Comparison of ENCODE assay signal across 13 mouse cellular contexts in the genomic region with DNA sequence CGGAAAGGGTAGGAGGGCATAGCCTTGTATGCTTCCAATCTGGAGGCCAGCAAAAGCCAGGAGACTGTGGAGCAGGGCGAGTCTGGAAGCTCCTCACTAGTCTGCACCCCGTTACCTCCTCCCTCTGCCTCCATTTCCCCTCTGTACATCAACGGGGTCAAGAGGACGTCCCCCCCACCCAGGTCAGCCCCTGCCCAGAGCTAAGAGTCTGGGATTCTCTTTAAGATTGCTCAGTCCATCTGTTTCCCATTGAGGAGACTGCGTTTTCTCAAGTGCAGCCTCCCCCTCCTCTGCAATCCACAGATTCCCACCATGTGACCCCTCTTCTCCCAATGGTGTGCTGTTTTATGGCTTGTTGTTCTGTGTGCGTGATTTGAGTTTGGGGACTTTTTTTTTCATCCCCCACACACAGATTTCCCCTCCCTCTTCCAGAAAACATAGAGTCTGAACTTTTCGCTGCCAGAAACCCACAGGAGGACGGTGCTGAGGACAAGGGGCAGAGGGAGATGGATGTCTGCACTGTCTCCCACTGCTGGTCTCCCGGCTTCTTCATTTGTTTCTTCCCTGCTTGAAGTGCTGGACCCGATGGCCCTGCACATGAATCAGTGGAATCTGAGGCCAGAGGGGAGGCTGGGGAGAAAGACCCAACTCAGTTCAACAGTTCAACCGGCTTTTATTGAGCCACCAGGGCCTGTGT.
A peak's percentile ranks its signal among the peaks of the same experiment; 100 is the strongest.
DNase-seq lines count a peak whose midpoint lies in the region; ATAC-seq and TF ChIP-seq lines count a peak whose summit lies in the region.
"Had no signal": no experiment of that assay in that cellular context is flagged by ENCODE, and none has a peak within 500 bp of the region (broad histone marks: within the 10 kb centered on the region; RNA-seq: fewer than 3 reads in every experiment).

No protein-coding gene starts in this region.

- ATAC-seq in hindbrain, embryonic 13.5 days (ENCODE audit: low FRiP score) = no peak
- ATAC-seq in intestine, embryonic 15.5 days = peak; percentile 51; the same call in 1 of the 2 replicates
- ATAC-seq in neural tube, embryonic 12.5 days (ENCODE audit: low FRiP score, low read depth) = peak; percentile 61; the same call in 1 of the 2 replicates
- ATAC-seq: liver, postnatal 0 days had no signal

- no peaks in the 10 kb centered on the region for H3K27me3 ChIP-seq in hindbrain, embryonic 10.5 days (ENCODE audit: insufficient read depth, poor library complexity, severe bottlenecking)
- H3K27me3 ChIP-seq in hindbrain, embryonic 13.5 days = peaks cover 14% of the 10 kb centered on the region; the same call in 1 of the 2 replicates
- no peaks in the 10 kb centered on the region for H3K27me3 ChIP-seq in intestine, embryonic 15.5 days (replicated peaks)
- no peaks in the 10 kb centered on the region; the same call in 1 of the 2 replicates for H3K27me3 ChIP-seq in neural tube, embryonic 12.5 days (replicated peaks)
- peaks cover 1% of the 10 kb centered on the region; the same call in 1 of the 2 replicates for H3K27me3 ChIP-seq in cerebellum, adult 2 months (ENCODE audit: control insufficient read depth, insufficient read depth, low read length)

- peak; percentile 25 for DNase-seq in hindbrain, embryonic 10.5 days (ENCODE audit: low spot score)
- DNase-seq in embryo, embryonic 9.5 days (ENCODE audit: extremely low spot score) = peak; percentile 56
- no peak for DNase-seq in frontal cortex, postnatal 14 days (ENCODE audit: low spot score in 2 of 2)
- no peak for DNase-seq in adrenal gland, postnatal 4 days (ENCODE audit: low spot score in 2 of 2)
- no peak for DNase-seq in cerebellum, adult 2 months
- DNase-seq: adrenal gland, postnatal 36 days; cerebellum, adult 11-12 months; kidney, postnatal 14 days; liver, postnatal 0 days had no signal

- peaks cover 24% of the 10 kb centered on the region for H3K4me1 ChIP-seq in hindbrain, embryonic 10.5 days (replicated peaks)
- peaks cover 21% of the 10 kb centered on the region for H3K4me1 ChIP-seq in hindbrain, embryonic 13.5 days (replicated peaks)
- 0 out of 2 replicates have a peak, but pooled peaks cover 2% of the 10 kb centered on the region for H3K4me1 ChIP-seq in intestine, embryonic 15.5 days (replicated peaks)
- peaks cover 16% of the 10 kb centered on the region for H3K4me1 ChIP-seq in neural tube, embryonic 12.5 days
- peaks cover 7% of the 10 kb centered on the region for H3K4me1 ChIP-seq in cerebellum, adult 2 months (ENCODE audit: control insufficient read depth, insufficient read depth, low read length)

- H3K36me3 ChIP-seq in hindbrain, embryonic 10.5 days = no peaks in the 10 kb centered on the region
- no peaks in the 10 kb centered on the region for H3K36me3 ChIP-seq in hindbrain, embryonic 13.5 days
- no peaks in the 10 kb centered on the region for H3K36me3 ChIP-seq in intestine, embryonic 15.5 days
- no peaks in the 10 kb centered on the region for H3K36me3 ChIP-seq in neural tube, embryonic 12.5 days

- 51% methylated on average over 12 of the region's 12 CpGs for WGBS in hindbrain, embryonic 10.5 days
- WGBS in hindbrain, embryonic 13.5 days = 43% methylated on average over 12 of the region's 12 CpGs
- 35% methylated on average over 12 of the region's 12 CpGs for WGBS in intestine, embryonic 15.5 days
- 30% methylated on average over 12 of the region's 12 CpGs for WGBS in neural tube, embryonic 12.5 days
- WGBS in cerebellum, adult 2 months = 71% methylated on average over 12 of the region's 12 CpGs

- no peak overlapping the region for H3K4me3 ChIP-seq in hindbrain, embryonic 10.5 days
- no peak overlapping the region for H3K4me3 ChIP-seq in hindbrain, embryonic 13.5 days
- H3K4me3 ChIP-seq in intestine, embryonic 15.5 days (replicated peaks) = no peak overlapping the region
- H3K4me3 ChIP-seq in neural tube, embryonic 12.5 days = no peak overlapping the region
- H3K4me3 ChIP-seq in cerebellum, adult 2 months (replicated peaks; ENCODE audit: insufficient read depth, low read depth, low read length) = no peak overlapping the region
- H3K4me3 ChIP-seq: heart, adult 2 months had no signal

- no peak for TF ChIP-seq CTCF in cerebellum, adult 2 months (IDR thresholded peaks at IDR 0.05; ENCODE audit: borderline replicate concordance, insufficient read depth, low read depth, low read length)

- H3K9ac ChIP-seq in hindbrain, embryonic 13.5 days = no peak overlapping the region
- H3K9ac ChIP-seq in intestine, embryonic 15.5 days = no peak overlapping the region
- H3K9ac ChIP-seq in neural tube, embryonic 12.5 days = no peak overlapping the region
- H3K9ac ChIP-seq: liver, postnatal 0 days had no signal

- TF ChIP-seq POLR2A in cerebellum, adult 2 months (IDR thresholded peaks at IDR 0.05; ENCODE audit: borderline replicate concordance, insufficient read depth, low read length) = no peak

- peak overlapping the region; percentile 60 for H3K27ac ChIP-seq in hindbrain, embryonic 10.5 days
- H3K27ac ChIP-seq in hindbrain, embryonic 13.5 days = no peak overlapping the region
- H3K27ac ChIP-seq in intestine, embryonic 15.5 days = no peak overlapping the region
- H3K27ac ChIP-seq in neural tube, embryonic 12.5 days = no peak overlapping the region
- no peak overlapping the region for H3K27ac ChIP-seq in cerebellum, adult 2 months (ENCODE audit: insufficient read depth, low read length)
- H3K27ac ChIP-seq: heart, adult 2 months had no signal

- no peak overlapping the region for H3K4me2 ChIP-seq in hindbrain, embryonic 13.5 days
- no peak overlapping the region for H3K4me2 ChIP-seq in intestine, embryonic 15.5 days (replicated peaks)
- peak overlapping the region; percentile 27 for H3K4me2 ChIP-seq in neural tube, embryonic 12.5 days (replicated peaks)

- H3K9me3 ChIP-seq in hindbrain, embryonic 10.5 days = no peaks in the 10 kb centered on the region
- no peaks in the 10 kb centered on the region for H3K9me3 ChIP-seq in hindbrain, embryonic 13.5 days
- H3K9me3 ChIP-seq in intestine, embryonic 15.5 days = no peaks in the 10 kb centered on the region
- H3K9me3 ChIP-seq in neural tube, embryonic 12.5 days = no peaks in the 10 kb centered on the region

Comparison
In these comparisons a context has a peak if more than half of its experiments do, and no peak if none do; other contexts are left out.
1. DNase-seq: peak in hindbrain, embryonic 10.5 days (single experiment) and embryo, embryonic 9.5 days (single experiment); none in frontal cortex, postnatal 14 days (0 of 2), adrenal gland, postnatal 4 days (0 of 2) and cerebellum, adult 2 months (0 of 2).